Mouse (Mus musculus): ENCODE data around the gene Osgep. TPM values are rescaled to one million over a fixed set of nuclear protein-coding genes. Genes with fewer than 3 reads are reported as not detected.
A peak's percentile ranks its signal among the peaks of the same experiment; 100 is the strongest.
"Not testable (repeated sequence)": the region's sequence is repeated elsewhere in the genome, so short reads cannot be mapped to it uniquely, and the experiment has no call there.

Gene Osgep
- polyA plus RNA-seq, 1 experiment: 67.6 TPM

DNA sequence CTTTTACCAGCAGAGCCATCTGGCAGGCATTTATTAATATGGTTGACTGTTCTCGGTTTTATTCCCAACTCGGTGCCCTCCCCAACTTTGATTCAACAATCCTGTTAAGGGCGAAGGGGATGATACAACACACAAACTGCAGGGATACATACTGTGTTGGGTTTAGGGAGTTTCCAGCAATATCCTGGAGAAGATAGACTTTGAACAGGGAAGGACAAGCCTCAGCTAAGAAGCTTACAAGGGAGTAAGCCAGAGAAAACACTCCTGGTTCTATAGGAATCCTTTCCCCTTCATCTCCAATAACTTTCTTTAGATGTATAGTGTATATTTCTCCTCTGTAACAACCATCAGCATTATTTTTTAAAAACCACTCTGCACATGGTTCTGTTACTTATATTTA, 49.5 kb downstream of the Osgep start:
- TF ChIP-seq CTCF (IDR thresholded peaks at IDR 0.05; ENCODE audit: control insufficient read depth, insufficient read depth, low read length) (no peak), POLR2A (IDR thresholded peaks at IDR 0.05; ENCODE audit: borderline replicate concordance, control insufficient read depth, low read depth, low read length) (no peak)
- Histone ChIP-seq H3K4me1 (ENCODE audit: control insufficient read depth, insufficient read depth, low read length) (no peaks in the 10 kb centered on the region), H3K27ac (ENCODE audit: control insufficient read depth, insufficient read depth, low read depth, low read length, poor library complexity) (no peak overlapping the region), H3K4me3 (replicated peaks; ENCODE audit: control insufficient read depth, low read depth, low read length) (no peak overlapping the region)
- WGBS: 82% methylated on average over 3 of the region's 3 CpGs

DNA sequence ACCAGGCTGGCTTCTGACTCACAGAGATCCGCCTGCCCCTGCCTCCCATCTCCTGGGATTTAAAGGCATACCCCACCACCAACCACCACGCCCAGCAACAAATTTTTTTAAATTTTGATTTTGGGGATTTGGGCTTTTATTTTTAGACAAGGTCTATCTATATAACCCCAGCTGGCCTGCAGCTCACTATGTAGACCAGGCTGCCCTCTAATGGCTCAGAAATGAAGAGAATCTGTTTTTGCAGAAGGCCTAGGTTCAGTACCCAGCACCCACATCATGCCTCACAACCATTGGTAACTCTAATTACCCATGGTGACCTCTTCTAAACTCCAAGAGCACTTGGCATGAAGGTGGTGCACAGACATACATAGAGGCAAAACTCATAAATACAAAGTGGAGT, 53.4 kb downstream of the Osgep start:
- Histone ChIP-seq H3K4me3 (replicated peaks; ENCODE audit: control insufficient read depth, low read depth, low read length) (no peak overlapping the region), H3K4me1 (ENCODE audit: control insufficient read depth, insufficient read depth, low read length) (no peaks in the 10 kb centered on the region), H3K27ac (ENCODE audit: control insufficient read depth, insufficient read depth, low read depth, low read length, poor library complexity) (no peak overlapping the region)
- WGBS: 74% methylated on average over 2 of the region's 2 CpGs
- TF ChIP-seq CTCF (IDR thresholded peaks at IDR 0.05; ENCODE audit: control insufficient read depth, insufficient read depth, low read length) (no peak), POLR2A (IDR thresholded peaks at IDR 0.05; ENCODE audit: borderline replicate concordance, control insufficient read depth, low read depth, low read length) (no peak)

DNA sequence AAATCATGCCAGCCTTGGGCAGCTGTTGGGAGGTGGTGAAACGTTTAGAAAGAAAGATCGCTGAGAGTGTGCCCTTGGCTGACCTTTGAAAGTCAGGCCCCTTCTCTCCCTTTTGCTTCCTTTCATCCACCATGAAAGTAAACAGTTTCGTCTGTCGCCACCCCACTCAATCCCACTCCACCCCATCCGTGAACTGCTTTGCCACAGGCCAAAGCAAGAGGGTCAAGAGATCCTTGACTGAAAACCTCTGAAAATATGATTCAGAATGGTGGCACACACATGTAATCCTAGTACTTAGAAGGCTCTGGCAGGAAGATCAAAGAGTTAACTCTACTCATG, 53.9 kb downstream of the Osgep start:
- H3K4me1 ChIP-seq (ENCODE audit: control insufficient read depth, insufficient read depth, low read length): no peaks in the 10 kb centered on the region
- peak overlapping the region; percentile 45 for H3K27ac ChIP-seq (ENCODE audit: control insufficient read depth, insufficient read depth, low read depth, low read length, poor library complexity)
- 42% methylated on average over 5 of the region's 5 CpGs for WGBS
- peak overlapping the region; percentile 100 for H3K4me3 ChIP-seq (replicated peaks; ENCODE audit: control insufficient read depth, low read depth, low read length)
- TF ChIP-seq CTCF (IDR thresholded peaks at IDR 0.05; ENCODE audit: control insufficient read depth, insufficient read depth, low read length): no peak
- TF ChIP-seq POLR2A (IDR thresholded peaks at IDR 0.05; ENCODE audit: borderline replicate concordance, control insufficient read depth, low read depth, low read length): no peak

- Histone ChIP-seq H3K4me1 (ENCODE audit: control insufficient read depth, insufficient read depth, low read length) (no peaks in the 10 kb centered on the region), H3K27ac (ENCODE audit: control insufficient read depth, insufficient read depth, low read depth, low read length, poor library complexity) (peak within 1 kb of the TSS; percentile 92), H3K4me3 (replicated peaks; ENCODE audit: control insufficient read depth, low read depth, low read length) (peak within 1 kb of the TSS; percentile 100)
- WGBS: 2% methylated on average over 32 of the region's 32 CpGs
- TF ChIP-seq POLR2A (IDR thresholded peaks at IDR 0.05; ENCODE audit: borderline replicate concordance, control insufficient read depth, low read depth, low read length) (peak; percentile 50; the same call in 1 of the 2 replicates), CTCF (IDR thresholded peaks at IDR 0.05; ENCODE audit: control insufficient read depth, insufficient read depth, low read length) (no peak)
Measured at GRCm38 (mm10) chr14:50869889-50870804, 54.5 kb downstream of the Osgep start, which contains the start of gene Tep1. TSS of gene Tep1 (minus strand) at chr14:50870560.

DNA sequence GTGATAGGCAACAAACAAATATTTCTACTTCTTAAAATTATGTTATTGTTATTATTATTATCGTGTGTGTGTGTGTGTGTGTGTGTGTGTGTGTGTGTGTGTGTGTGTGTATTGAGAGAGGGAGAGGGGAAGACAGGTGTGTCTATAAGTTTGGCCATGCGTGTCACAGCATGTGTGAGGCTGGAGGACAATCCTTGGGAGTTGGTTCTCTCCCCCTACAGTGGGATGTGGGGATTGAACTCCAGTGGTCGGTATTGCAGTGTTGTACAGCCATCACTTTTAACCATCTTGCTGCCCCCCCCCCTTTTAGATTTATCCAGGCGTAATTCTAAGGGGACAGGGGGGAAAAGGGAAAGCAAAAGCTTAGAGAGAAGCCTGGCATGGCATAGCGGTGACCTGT, 56.0 kb downstream of the Osgep start:
- no peak overlapping the region for H3K4me3 ChIP-seq (replicated peaks; ENCODE audit: control insufficient read depth, low read depth, low read length)
- TF ChIP-seq CTCF (IDR thresholded peaks at IDR 0.05; ENCODE audit: control insufficient read depth, insufficient read depth, low read length): no peak
- TF ChIP-seq POLR2A (IDR thresholded peaks at IDR 0.05; ENCODE audit: borderline replicate concordance, control insufficient read depth, low read depth, low read length): no peak
- WGBS: 84% methylated on average over 5 of the region's 5 CpGs
- no peaks in the 10 kb centered on the region for H3K4me1 ChIP-seq (ENCODE audit: control insufficient read depth, insufficient read depth, low read length)
- no peak overlapping the region for H3K27ac ChIP-seq (ENCODE audit: control insufficient read depth, insufficient read depth, low read depth, low read length, poor library complexity)

- 76% methylated on average over 4 of the region's 4 CpGs for WGBS
- Histone ChIP-seq H3K4me3 (replicated peaks; ENCODE audit: control insufficient read depth, low read depth, low read length) (no peak overlapping the region), H3K4me1 (ENCODE audit: control insufficient read depth, insufficient read depth, low read length) (no peaks in the 10 kb centered on the region), H3K27ac (ENCODE audit: control insufficient read depth, insufficient read depth, low read depth, low read length, poor library complexity) (no peak overlapping the region)
- TF ChIP-seq POLR2A (IDR thresholded peaks at IDR 0.05; ENCODE audit: borderline replicate concordance, control insufficient read depth, low read depth, low read length): no peak
- TF ChIP-seq CTCF (IDR thresholded peaks at IDR 0.05; ENCODE audit: control insufficient read depth, insufficient read depth, low read length): no peak
Measured at GRCm38 (mm10) chr14:50868211-50868610, 56.5 kb downstream of the Osgep start.

GRCm38 (mm10) chr14:50866966-50867365, 57.7 kb downstream of the Osgep start:
- WGBS: 88% methylated on average over 3 of the region's 3 CpGs
- Histone ChIP-seq H3K4me3 (replicated peaks; ENCODE audit: control insufficient read depth, low read depth, low read length) (no peak overlapping the region), H3K27ac (ENCODE audit: control insufficient read depth, insufficient read depth, low read depth, low read length, poor library complexity) (no peak overlapping the region), H3K4me1 (ENCODE audit: control insufficient read depth, insufficient read depth, low read length) (no peaks in the 10 kb centered on the region)
- no peak for TF ChIP-seq CTCF (IDR thresholded peaks at IDR 0.05; ENCODE audit: control insufficient read depth, insufficient read depth, low read length)
- TF ChIP-seq POLR2A (IDR thresholded peaks at IDR 0.05; ENCODE audit: borderline replicate concordance, control insufficient read depth, low read depth, low read length): no peak

- not testable (repeated sequence) for H3K4me3 ChIP-seq (replicated peaks; ENCODE audit: control insufficient read depth, low read depth, low read length); H3K27ac ChIP-seq (ENCODE audit: control insufficient read depth, insufficient read depth, low read depth, low read length, poor library complexity); H3K4me1 ChIP-seq (ENCODE audit: control insufficient read depth, insufficient read depth, low read length)
Measured at GRCm38 (mm10) chr14:50865005-50865404, 59.7 kb downstream of the Osgep start.

- H3K4me3 ChIP-seq (replicated peaks; ENCODE audit: control insufficient read depth, low read depth, low read length): no peak overlapping the region
- H3K27ac ChIP-seq (ENCODE audit: control insufficient read depth, insufficient read depth, low read depth, low read length, poor library complexity): no peak overlapping the region
- TF ChIP-seq POLR2A (IDR thresholded peaks at IDR 0.05; ENCODE audit: borderline replicate concordance, control insufficient read depth, low read depth, low read length) (no peak), CTCF (IDR thresholded peaks at IDR 0.05; ENCODE audit: control insufficient read depth, insufficient read depth, low read length) (no peak)
- no peaks in the 10 kb centered on the region for H3K4me1 ChIP-seq (ENCODE audit: control insufficient read depth, insufficient read depth, low read length)
- WGBS: 90% methylated on average over 10 of the region's 10 CpGs
Measured at GRCm38 (mm10) chr14:50862641-50863040, 62.1 kb downstream of the Osgep start.

Other genes with a start within 250 kb of the Osgep start
- gene Olfr747, start 231.7 kb downstream of the Osgep start, polyA plus RNA-seq (2011; ENCODE audit: insufficient read depth, insufficient read length, low replicate concordance, missing spikeins): not detected in 2 replicates
- not detected in 2 replicates for gene Olfr748, start 217.5 kb downstream of the Osgep start, polyA plus RNA-seq (2011; ENCODE audit: insufficient read depth, insufficient read length, low replicate concordance, missing spikeins)
- not detected in 2 replicates for gene Olfr749, start 179.8 kb downstream of the Osgep start, polyA plus RNA-seq (2011; ENCODE audit: insufficient read depth, insufficient read length, low replicate concordance, missing spikeins)
- gene Ttc5, start 139.4 kb downstream of the Osgep start, polyA plus RNA-seq (2011; ENCODE audit: insufficient read depth, insufficient read length, low replicate concordance, missing spikeins): 17.8 and 28.7 TPM in 2 replicates
- gene Ccnb1ip1, start 117.2 kb downstream of the Osgep start, polyA plus RNA-seq (2011; ENCODE audit: insufficient read depth, insufficient read length, low replicate concordance, missing spikeins): not detected in 2 replicates
- 24.4 and 40.2 TPM in 2 replicates for gene Parp2, start 117.1 kb downstream of the Osgep start, polyA plus RNA-seq (2011; ENCODE audit: insufficient read depth, insufficient read length, low replicate concordance, missing spikeins)
- 60.8 and 102 TPM in 2 replicates for gene Tep1, start 54.3 kb downstream of the Osgep start, polyA plus RNA-seq (2011; ENCODE audit: insufficient read depth, insufficient read length, low replicate concordance, missing spikeins)
- 0.29 TPM in 1 of 2 replicates, not detected in the other for gene Klhl33, start 27.4 kb downstream of the Osgep start, polyA plus RNA-seq (2011; ENCODE audit: insufficient read depth, insufficient read length, low replicate concordance, missing spikeins)
- gene Apex1, start 75 bp upstream of the Osgep start, polyA plus RNA-seq (2011; ENCODE audit: insufficient read depth, insufficient read length, low replicate concordance, missing spikeins): 18.1 and 41.6 TPM in 2 replicates
- gene Pip4p1, start 6.0 kb upstream of the Osgep start, polyA plus RNA-seq (2011; ENCODE audit: insufficient read depth, insufficient read length, low replicate concordance, missing spikeins): 33.3 and 67.6 TPM in 2 replicates
- gene Pnp, start 6.2 kb upstream of the Osgep start, polyA plus RNA-seq (2011; ENCODE audit: insufficient read depth, insufficient read length, low replicate concordance, missing spikeins): 112 and 145 TPM in 2 replicates
- gene Gm49342, start 19.6 kb upstream of the Osgep start, polyA plus RNA-seq (2011; ENCODE audit: insufficient read depth, insufficient read length, low replicate concordance, missing spikeins): 21.3 TPM in 1 of 2 replicates, not detected in the other
- 70.8 and 109 TPM in 2 replicates for gene Pnp2, start 31.1 kb upstream of the Osgep start, polyA plus RNA-seq (2011; ENCODE audit: insufficient read depth, insufficient read length, low replicate concordance, missing spikeins)
- gene Rnase10, start 82.9 kb upstream of the Osgep start, polyA plus RNA-seq (2011; ENCODE audit: insufficient read depth, insufficient read length, low replicate concordance, missing spikeins): not detected in 2 replicates
- gene Rnase9, start 117.0 kb upstream of the Osgep start, polyA plus RNA-seq (2011; ENCODE audit: insufficient read depth, insufficient read length, low replicate concordance, missing spikeins): not detected in 2 replicates
- gene Rnase11, start 125.3 kb upstream of the Osgep start, polyA plus RNA-seq (2011; ENCODE audit: insufficient read depth, insufficient read length, low replicate concordance, missing spikeins): not detected in 2 replicates
- gene Rnase12, start 132.8 kb upstream of the Osgep start, polyA plus RNA-seq (2011; ENCODE audit: insufficient read depth, insufficient read length, low replicate concordance, missing spikeins): 4.9 TPM in 1 of 2 replicates, not detected in the other
- not detected in 2 replicates for gene Olfr750, start 149.5 kb upstream of the Osgep start, polyA plus RNA-seq (2011; ENCODE audit: insufficient read depth, insufficient read length, low replicate concordance, missing spikeins)
- gene Rnase4, start 166.2 kb upstream of the Osgep start, polyA plus RNA-seq (2011; ENCODE audit: insufficient read depth, insufficient read length, low replicate concordance, missing spikeins): 3.1 and 8.7 TPM in 2 replicates
- 4.4 and 7.2 TPM in 2 replicates for gene Ang, start 166.3 kb upstream of the Osgep start, polyA plus RNA-seq (2011; ENCODE audit: insufficient read depth, insufficient read length, low replicate concordance, missing spikeins)
- not detected in 2 replicates for gene Eddm3b, start 189.5 kb upstream of the Osgep start, polyA plus RNA-seq (2011; ENCODE audit: insufficient read depth, insufficient read length, low replicate concordance, missing spikeins)
- gene Rnase6, start 199.0 kb upstream of the Osgep start, polyA plus RNA-seq (2011; ENCODE audit: insufficient read depth, insufficient read length, low replicate concordance, missing spikeins): 11.6 and 19.4 TPM in 2 replicates
- not detected in 2 replicates for gene Rnase1, start 221.9 kb upstream of the Osgep start, polyA plus RNA-seq (2011; ENCODE audit: insufficient read depth, insufficient read length, low replicate concordance, missing spikeins)
- not detected in 2 replicates for gene Rnase2b, start 237.4 kb upstream of the Osgep start, polyA plus RNA-seq (2011; ENCODE audit: insufficient read depth, insufficient read length, low replicate concordance, missing spikeins)